Mouse (Mus musculus) MEL (cell line): ENCODE measurements around the gene Ankrd39. TPM values are rescaled to one million over a fixed set of nuclear protein-coding genes. Genes with fewer than 3 reads are reported as not detected.

Experiments used
- DNase-seq: peaks from one replicate; pipeline ENCODE4 v3.0.0; 2011; ENCODE audit warnings: low read depth, low spot score
- H3K27ac ChIP-seq: 2 replicates; pipeline ENCODE4 v1.5.1; 2012; ENCODE audit warnings: low read depth, mild to moderate bottlenecking, control low read depth, low read length, moderate library complexity; ENCODE audit not compliant: control insufficient read depth
- H3K27me3 ChIP-seq, 2 experiments: fragments of 150-350 bp in 1 of 2; sonication (generic) in 1 of 2; 2 replicates each; pipeline ENCODE4 v1.6.1; 2012; ENCODE audit warnings: low read length in 2 of 2, mild to moderate bottlenecking in 2 of 2, improper control_type of control experiment in 1 of 2, moderate library complexity in 1 of 2; ENCODE audit not compliant: insufficient read depth in 2 of 2, control insufficient read depth in 1 of 2
- H3K36me3 ChIP-seq, 2 experiments: 2 replicates each; pipeline ENCODE4 v1.6.1; 2012 to 2014; ENCODE audit warnings: low read length in 2 of 2, improper control_type of control experiment in 1 of 2, inconsistent platforms in 1 of 2, mild to moderate bottlenecking in 1 of 2; ENCODE audit not compliant: insufficient read depth in 2 of 2, control insufficient read depth in 1 of 2
- H3K4me1 ChIP-seq, 2 experiments: fragments of 150-350 bp in 1 of 2; sonication (generic) in 1 of 2; 2 replicates each; pipeline ENCODE4 v1.6.1; 2012; ENCODE audit warnings: low read length in 2 of 2, improper control_type of control experiment in 1 of 2, mild to moderate bottlenecking in 1 of 2; ENCODE audit not compliant: insufficient read depth in 2 of 2, control insufficient read depth in 1 of 2
- H3K4me3 ChIP-seq, 2 experiments: fragments of 150-350 bp in 1 of 2; sonication (generic) in 1 of 2; 2 replicates each; pipeline ENCODE4 v1.5.1; 2012; ENCODE audit warnings: low read depth in 2 of 2, low read length in 2 of 2, mild to moderate bottlenecking in 2 of 2, moderate library complexity in 2 of 2, control low read depth in 1 of 2, improper control_type of control experiment in 1 of 2; ENCODE audit not compliant: control insufficient read depth in 1 of 2, insufficient read depth in 1 of 2
- H3K79me2 ChIP-seq: 2 replicates; pipeline ENCODE4 v1.6.1; 2012; ENCODE audit warnings: mild to moderate bottlenecking, low read length, moderate library complexity; ENCODE audit not compliant: control insufficient read depth, poor library complexity, insufficient read depth
- H3K9ac ChIP-seq: 2 replicates; pipeline ENCODE4 v1.6.1; 2012; ENCODE audit warnings: low read depth, mild to moderate bottlenecking, control low read depth, low read length, moderate library complexity; ENCODE audit not compliant: control insufficient read depth, poor library complexity, severe bottlenecking
- H3K9me3 ChIP-seq: fragments of 150-350 bp; sonication (generic); replicated peaks from 2 replicates; pipeline ENCODE4 v1.6.1; 2012; ENCODE audit warnings: mild to moderate bottlenecking, low read length, improper control_type of control experiment, moderate library complexity; ENCODE audit not compliant: insufficient read depth
- CHD1 ChIP-seq: IDR thresholded peaks from 2 replicates; pipeline ENCODE4 v1.6.1; 2012; ENCODE audit warnings: low read depth, mild to moderate bottlenecking, inconsistent platforms, low read length, improper control_type of control experiment
- E2F4 ChIP-seq: IDR thresholded peaks from 2 replicates; pipeline ENCODE4 v1.6.1; 2011; ENCODE audit warnings: low read depth, low read length, improper control_type of control experiment, borderline replicate concordance
- EP300 ChIP-seq, 2 experiments: IDR thresholded peaks; 2 replicates each; pipeline ENCODE4 v1.6.1; 2011; ENCODE audit warnings: improper control_type of control experiment in 2 of 2, low read length in 2 of 2, low read depth in 1 of 2, mild to moderate bottlenecking in 1 of 2
- GABPA ChIP-seq: IDR thresholded peaks from 2 replicates; pipeline ENCODE4 v1.6.1; 2012; ENCODE audit warnings: low read depth, mild to moderate bottlenecking, inconsistent platforms, low read length, improper control_type of control experiment, moderate library complexity
- GATA1 ChIP-seq: IDR thresholded peaks from 2 replicates; pipeline ENCODE4 v1.6.1; 2011; ENCODE audit warnings: low read depth, low read length, improper control_type of control experiment
- HCFC1 ChIP-seq: IDR thresholded peaks from 2 replicates; pipeline ENCODE4 v1.6.1; 2012; ENCODE audit warnings: low read depth, mild to moderate bottlenecking, inconsistent platforms, low read length, improper control_type of control experiment, moderate library complexity
- JUND ChIP-seq: IDR thresholded peaks from 2 replicates; pipeline ENCODE4 v1.6.1; 2011; ENCODE audit warnings: low read depth, mild to moderate bottlenecking, improper control_type of control experiment, low read length
- MAX ChIP-seq: IDR thresholded peaks from 2 replicates; pipeline ENCODE4 v1.6.1; 2011; ENCODE audit warnings: low read length, improper control_type of control experiment
- MEF2A ChIP-seq: IDR thresholded peaks from 2 replicates; pipeline ENCODE4 v1.6.1; 2014; ENCODE audit warnings: low read depth, mild to moderate bottlenecking, inconsistent platforms, low read length, improper control_type of control experiment; ENCODE audit not compliant: poor library complexity, insufficient replicate concordance, severe bottlenecking; ENCODE audit errors: extremely low read depth
- POLR2A ChIP-seq, 2 experiments: IDR thresholded peaks; 2 replicates each; pipeline ENCODE4 v1.6.1; 2011 to 2012; ENCODE audit warnings: low read length in 2 of 2, mild to moderate bottlenecking in 2 of 2, control low read depth in 1 of 2, improper control_type of control experiment in 1 of 2, low read depth in 1 of 2, moderate library complexity in 1 of 2; ENCODE audit not compliant: control insufficient read depth in 1 of 2, insufficient read depth in 1 of 2, poor library complexity in 1 of 2
- POLR2AphosphoS2 ChIP-seq: IDR thresholded peaks from 2 replicates; pipeline ENCODE4 v1.6.1; 2011; ENCODE audit warnings: low read length, improper control_type of control experiment
- RAD21 ChIP-seq: IDR thresholded peaks from 2 replicates; pipeline ENCODE4 v1.6.1; 2011; ENCODE audit warnings: mild to moderate bottlenecking, low read depth, low read length, improper control_type of control experiment
- TBP ChIP-seq: IDR thresholded peaks from 2 replicates; pipeline ENCODE4 v1.8.0; 2011; ENCODE audit warnings: low read depth, low read length, improper control_type of control experiment
- TCF12 ChIP-seq: IDR thresholded peaks from 2 replicates; pipeline ENCODE4 v1.6.1; 2014; ENCODE audit warnings: low read depth, mild to moderate bottlenecking, inconsistent platforms, low read length, improper control_type of control experiment, moderate library complexity
- USF1 ChIP-seq: IDR thresholded peaks from 2 replicates; pipeline ENCODE4 v1.6.1; 2014; ENCODE audit warnings: low read depth, mild to moderate bottlenecking, inconsistent platforms, low read length, improper control_type of control experiment, moderate library complexity
- USF2 ChIP-seq, 2 experiments: IDR thresholded peaks; 2 replicates each; pipeline ENCODE4 v1.6.1; 2011 to 2012; ENCODE audit warnings: improper control_type of control experiment in 2 of 2, low read length in 2 of 2, borderline replicate concordance in 1 of 2, inconsistent platforms in 1 of 2, low read depth in 1 of 2, mild to moderate bottlenecking in 1 of 2; ENCODE audit not compliant: insufficient read depth in 1 of 2
- ZC3H11A ChIP-seq: IDR thresholded peaks from 2 replicates; pipeline ENCODE4 v1.6.1; 2012; ENCODE audit warnings: low read depth, mild to moderate bottlenecking, inconsistent platforms, low read length, improper control_type of control experiment
- polyA plus RNA-seq, 2 experiments: library from polyadenylated mRNA; stranded (reverse) in 1 of 2; unstranded in 1 of 2; fragments of >175 nt in 1 of 2; fragments of >200 nt in 1 of 2; gene quantifications; 2 replicates each; pipeline versions ENCODE4 v1.2.1 to v1.2.4; 2012; ENCODE audit warnings: low replicate concordance in 2 of 2, low read depth in 1 of 2; ENCODE audit not compliant: insufficient read length in 2 of 2, insufficient read depth in 1 of 2, missing spikeins in 1 of 2
- total RNA-seq: library from RNA; depleted of rRNA; stranded (reverse); fragments of 300-350 nt; gene quantifications from 2 replicates; pipeline ENCODE4 v1.2.3, GENCODE M21; 2012

Gene Ankrd39
- total and polyA plus RNA-seq, 3 experiments = 9.7 to 14.4 TPM; not detected in 1

- Histone ChIP-seq H3K27me3 (no peaks in the 10 kb centered on the region), H3K27ac (no peak overlapping the region), H3K4me3 (no peak overlapping the region), H3K4me1 (peaks cover 0 to 4% of the 10 kb centered on the region in 2 experiments; a peak in 2 of 4 replicates), H3K36me3 (no peaks in the 10 kb centered on the region), H3K9ac (no peak overlapping the region), H3K79me2 (no peaks in the 10 kb centered on the region), H3K9me3 (no peaks in the 10 kb centered on the region)
- no peak for TF ChIP-seq POLR2A (IDR thresholded peaks at IDR 0.05; ENCODE audit: control insufficient read depth in 1 of 2, insufficient read depth in 1 of 2, low read depth in 1 of 2, low read length in 2 of 2, poor library complexity in 1 of 2)
- TF ChIP-seq POLR2AphosphoS2 = no peak
- no peak for TF ChIP-seq ZC3H11A
- no peak for TF ChIP-seq GABPA
- no peak for TF ChIP-seq E2F4
- DNase-seq = no peak
Observed at GRCm38 (mm10) chr1:36536397-36536728, 10.9 kb downstream of the Ankrd39 start.

DNA sequence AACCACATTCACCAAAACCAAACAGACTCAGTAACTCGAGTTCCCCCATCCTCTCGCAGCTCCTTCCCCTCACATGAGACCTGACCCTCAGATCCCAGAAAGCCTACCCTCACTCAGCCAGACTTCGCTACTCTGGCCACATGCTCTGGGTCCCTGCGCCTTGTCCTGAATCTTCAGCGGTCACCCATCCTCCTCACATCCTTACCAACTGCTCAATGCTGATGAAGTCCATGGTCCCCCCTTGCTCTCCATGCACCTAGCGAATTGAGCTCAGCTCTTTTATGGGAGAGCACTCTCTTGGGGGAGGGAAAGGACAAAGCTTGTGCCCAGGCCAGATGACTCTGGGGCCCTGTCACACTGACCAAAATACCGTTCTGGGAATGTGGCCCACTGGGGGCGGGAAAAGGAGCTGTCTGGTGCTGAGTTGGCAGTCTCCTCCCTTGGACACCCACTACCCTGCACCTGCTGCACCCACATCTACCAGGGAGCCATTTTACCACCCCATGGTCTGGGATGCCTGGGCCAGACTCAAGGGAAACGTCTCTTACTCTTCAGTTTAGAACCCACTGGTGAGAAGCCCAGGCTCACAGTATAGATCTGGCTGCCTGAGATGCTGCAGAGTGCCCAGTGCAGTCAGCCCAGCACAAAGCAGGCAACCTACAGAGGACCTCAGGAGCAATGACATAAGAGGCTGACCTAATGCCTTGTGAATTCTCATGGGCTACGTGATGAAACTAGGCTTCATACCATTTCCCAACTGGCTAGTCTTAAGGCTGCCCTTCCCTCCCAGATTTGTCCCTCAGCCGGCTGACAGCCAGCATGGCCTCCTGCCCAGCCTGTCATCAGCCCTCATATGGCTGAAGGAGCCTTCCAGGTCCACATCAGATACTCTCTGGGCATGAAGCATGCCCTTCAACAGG lies 11.5 kb downstream of the Ankrd39 start:
- Histone ChIP-seq H3K79me2 (no peaks in the 10 kb centered on the region), H3K9me3 (no peaks in the 10 kb centered on the region), H3K9ac (no peak overlapping the region), H3K36me3 (no peaks in the 10 kb centered on the region), H3K27me3 (no peaks in the 10 kb centered on the region), H3K27ac (no peak overlapping the region), H3K4me3 (no peak overlapping the region), H3K4me1 (peaks cover 0 to 4% of the 10 kb centered on the region in 2 experiments; a peak in 2 of 4 replicates)
- no peak for DNase-seq
- TF ChIP-seq CHD1 (no peak), MAX (no peak), HCFC1 (no peak), USF1 (no peak), E2F4 (no peak), TBP (no peak), POLR2AphosphoS2 (no peak), MEF2A (no peak), RAD21 (no peak), USF2 (IDR thresholded peaks at IDR 0.05; ENCODE audit: borderline replicate concordance in 1 of 2, insufficient read depth in 1 of 2, low read depth in 1 of 2, low read length in 2 of 2) (no peak), EP300 (IDR thresholded peaks at IDR 0.05; ENCODE audit: low read depth in 1 of 2, low read length in 2 of 2) (no peak), GATA1 (no peak), TCF12 (no peak), JUND (no peak)
